Mouse (Mus musculus): ENCODE results near the gene Rps13. TPM values are rescaled to one million over a fixed set of nuclear protein-coding genes. Genes with fewer than 3 reads are reported as not detected.
A peak's percentile ranks its signal among the peaks of the same experiment; 100 is the strongest.
"Not testable (repeated sequence)": the region's sequence is repeated elsewhere in the genome, so short reads cannot be mapped to it uniquely, and the experiment has no call there.

Rps13 gene
- total RNA-seq (2021): 100 to 1,000 TPM; 486 to 492 TPM
- long read RNA-seq, experiment 1, transcript Rps13-201 (6 exons, 589 nt): major isoform, 88 of 91 reads
- long read RNA-seq, experiment 1, partial matches to known transcripts: 1 of 91 reads
- long read RNA-seq, experiment 1, other reads (novel, unspliced or antisense): 1 of 91 reads
- long read RNA-seq, experiment 2, transcript Rps13-201 (6 exons, 589 nt): major isoform, 101 of 107 reads
- long read RNA-seq, experiment 2, partial matches to known transcripts: 1 of 107 reads
- long read RNA-seq, experiment 2, other reads (novel, unspliced or antisense): 2 of 107 reads

GRCm38 (mm10) chr7:116333713-116334668 lies at the start of gene Rps13:
Gene Rps13, minus strand, starts transcription at chr7:116334195.
- DNase-seq (ENCODE audit: low spot score in 2 of 2): peak; percentile 94 to 98

GRCm38 (mm10) chr7:116379181-116379580 lies 45.2 kb upstream of the Rps13 start:
- not testable (repeated sequence) for DNase-seq (ENCODE audit: low spot score in 2 of 2)

GRCm38 (mm10) chr7:116374284-116374683 lies 40.3 kb upstream of the Rps13 start:
- DNase-seq (ENCODE audit: low spot score in 2 of 2): no peak

- DNase-seq (ENCODE audit: low spot score in 2 of 2): peak; percentile 38 to 60
Measured at GRCm38 (mm10) chr7:116336226-116336625, 2.2 kb upstream of the Rps13 start.

DNA sequence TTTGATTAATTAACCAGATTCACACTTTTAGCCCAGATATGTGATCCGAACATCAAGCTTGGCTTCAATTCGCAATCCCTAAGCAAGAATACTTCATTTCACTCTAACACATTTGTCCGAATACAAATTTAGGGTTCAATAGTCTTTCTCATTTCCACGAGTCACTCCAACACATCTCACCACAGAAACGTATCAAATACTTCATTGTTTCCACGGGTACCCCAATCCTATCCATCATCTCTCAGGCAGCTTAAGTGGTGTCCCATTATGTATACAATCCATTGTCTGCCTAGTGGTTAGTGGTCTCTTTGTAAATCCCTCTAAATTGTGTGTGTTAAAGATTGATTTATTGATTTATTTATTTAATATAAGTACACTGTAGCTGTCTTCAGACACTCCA lies 1.1 kb upstream of the Rps13 start:
- DNase-seq (ENCODE audit: low spot score in 2 of 2): no peak

DNA sequence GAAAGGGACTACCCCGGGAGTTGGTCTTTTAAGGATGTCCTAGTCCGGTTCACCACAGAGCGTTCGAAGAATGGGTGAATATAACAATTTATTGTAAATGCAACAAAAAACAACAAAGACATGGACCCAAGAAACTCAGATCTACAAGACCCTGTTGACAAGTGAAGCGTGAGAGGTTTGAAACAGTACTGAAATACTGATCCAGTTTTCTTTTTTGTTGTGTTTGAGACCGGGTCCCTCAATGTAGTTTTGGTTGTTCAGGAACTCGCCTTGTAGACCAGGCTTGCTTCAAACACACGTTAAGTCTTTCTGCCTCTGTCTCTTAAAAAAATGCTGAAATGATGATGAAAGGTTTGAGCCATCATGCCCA lies 659 bp upstream of the Rps13 start:
- no peak for DNase-seq (ENCODE audit: low spot score in 2 of 2)

DNA sequence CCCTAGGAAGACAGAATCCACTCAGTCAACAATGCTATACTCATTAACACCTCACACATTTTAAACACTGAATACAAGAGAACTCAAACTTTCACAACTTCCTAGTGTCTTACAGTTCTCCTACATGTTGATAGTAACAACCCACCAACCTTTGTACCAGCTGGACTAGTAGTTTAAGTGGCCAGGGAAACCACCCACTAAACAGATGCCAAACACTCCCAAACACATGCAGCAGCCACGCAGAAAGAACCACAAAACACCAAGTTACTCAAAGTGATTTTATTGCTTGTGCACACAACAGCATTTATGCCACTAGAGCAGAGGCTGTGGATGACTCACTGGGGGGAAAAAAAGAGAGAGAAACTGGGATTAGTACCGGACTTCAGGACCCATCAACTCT lies 2.7 kb downstream of the Rps13 start:
- DNase-seq (ENCODE audit: low spot score in 2 of 2): no peak

DNA sequence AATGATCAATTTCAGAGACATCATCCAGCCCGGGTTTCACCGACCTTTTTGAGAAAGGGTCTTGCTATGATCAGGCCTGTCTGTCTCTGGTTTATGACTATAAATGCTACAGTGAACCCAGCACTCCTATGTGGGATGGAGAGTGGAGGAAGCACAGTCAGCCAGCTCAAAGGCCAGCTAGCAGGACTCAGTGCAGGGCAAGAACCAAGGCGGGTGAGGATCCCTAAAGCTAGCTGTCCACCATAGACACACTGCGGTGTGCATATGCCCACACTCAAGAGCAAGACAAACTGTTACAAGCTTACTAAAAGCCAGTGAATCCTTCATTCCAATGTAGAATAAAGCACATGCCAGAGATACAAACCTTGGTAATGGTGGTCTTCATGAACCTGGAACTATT lies 4.1 kb downstream of the Rps13 start:
- DNase-seq (ENCODE audit: low spot score in 2 of 2): no peak

GRCm38 (mm10) chr7:116328777-116329176 lies 5.2 kb downstream of the Rps13 start:
- DNase-seq (ENCODE audit: low spot score in 2 of 2): no peak

DNA sequence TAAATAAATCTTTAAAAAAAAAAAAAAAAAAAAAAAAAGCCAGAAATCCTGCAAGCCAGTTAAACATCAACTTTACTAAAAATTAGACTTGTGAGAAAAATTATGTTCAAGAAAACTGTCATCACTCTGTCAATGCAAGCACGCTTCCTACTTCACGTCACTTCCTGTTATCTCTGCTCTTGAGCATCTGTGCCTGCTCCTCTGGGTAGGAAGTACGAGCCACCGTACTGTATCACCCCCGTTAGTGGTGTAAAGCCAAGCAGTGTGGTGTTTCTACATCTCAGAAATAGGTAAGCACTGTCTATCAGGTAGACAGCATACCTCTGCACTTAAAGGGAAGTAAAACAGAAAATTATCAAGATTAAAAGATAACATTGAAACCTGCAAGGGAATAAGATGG lies 6.1 kb downstream of the Rps13 start:
- DNase-seq (ENCODE audit: low spot score in 2 of 2): no peak

GRCm38 (mm10) chr7:116323331-116323964 lies 10.5 kb downstream of the Rps13 start:
- DNase-seq (ENCODE audit: low spot score in 2 of 2): peak; percentile 36 to 64

GRCm38 (mm10) chr7:116309456-116309855 lies 24.5 kb downstream of the Rps13 start:
- DNase-seq (ENCODE audit: low spot score in 2 of 2): no peak

DNA sequence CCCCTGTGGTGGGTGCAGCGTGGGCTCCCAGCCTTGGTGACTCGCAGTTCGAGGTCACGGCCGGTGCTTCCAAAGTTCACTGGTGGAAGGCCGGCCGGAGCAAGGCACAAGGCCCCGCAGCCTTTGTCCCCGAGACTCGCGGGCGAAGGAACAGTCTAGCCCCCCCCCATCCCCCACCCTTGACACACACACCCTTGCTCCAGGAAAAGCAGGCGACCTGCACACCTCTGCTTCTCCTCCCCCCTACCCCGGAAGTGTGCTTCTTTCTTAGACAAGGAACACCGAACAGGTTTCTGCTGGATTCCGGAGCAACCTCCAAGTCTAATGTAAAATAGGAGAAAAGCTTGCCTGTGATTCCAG lies 25.4 kb downstream of the Rps13 start:
- DNase-seq (ENCODE audit: low spot score in 2 of 2): no peak

DNA sequence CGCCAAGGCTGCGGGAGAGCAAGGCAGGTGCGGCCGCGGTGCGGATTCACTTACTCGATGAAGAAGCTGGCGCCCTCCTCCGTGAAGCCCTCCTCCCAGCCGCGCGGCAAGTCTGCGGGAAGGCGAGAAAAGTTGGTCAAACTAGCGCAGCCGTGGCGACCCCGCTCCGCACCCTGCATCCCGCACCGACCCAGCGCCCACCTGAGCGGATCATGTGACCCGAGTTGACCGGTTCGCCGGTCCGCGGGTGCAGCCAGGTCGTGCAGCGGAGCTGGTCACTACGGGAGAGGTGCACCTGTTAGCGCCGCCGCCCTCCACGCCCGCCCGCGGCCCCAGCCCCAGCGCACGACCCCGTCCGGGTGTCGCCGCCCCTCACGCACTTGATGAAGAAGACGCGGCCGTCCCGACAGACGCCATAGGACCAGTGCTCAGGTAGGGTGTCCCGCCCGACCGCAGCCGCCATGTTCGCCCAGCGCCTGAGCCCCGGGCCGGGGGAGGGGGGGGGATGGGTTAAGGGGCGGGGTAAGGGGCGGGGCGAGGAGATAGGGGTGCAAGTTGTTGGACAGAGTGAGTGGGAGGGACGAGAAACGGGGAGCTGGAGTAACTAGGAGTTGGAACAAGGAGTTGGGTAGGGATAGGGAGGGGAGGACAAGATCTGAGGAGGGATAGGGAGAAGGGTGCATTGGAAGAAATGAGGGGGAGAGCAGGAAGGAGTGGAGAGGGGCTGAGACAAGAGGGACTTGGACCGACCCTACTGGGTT lies 25.9 kb downstream of the Rps13 start, which contains the start of gene Plekha7:
TSS of gene Plekha7 (minus strand) at position 506 of the 761 bp plus-strand sequence.
- DNase-seq (ENCODE audit: low spot score in 2 of 2): peak in 1 of 2 experiments; percentile 22

GRCm38 (mm10) chr7:116307099-116307870 lies 26.7 kb downstream of the Rps13 start:
- peak; percentile 50 to 66 for DNase-seq (ENCODE audit: low spot score in 2 of 2)

GRCm38 (mm10) chr7:116306601-116307000 lies 27.4 kb downstream of the Rps13 start:
- no peak for DNase-seq (ENCODE audit: low spot score in 2 of 2)

- DNase-seq (ENCODE audit: low spot score in 2 of 2): no peak
Measured at GRCm38 (mm10) chr7:116301661-116302311, 32.2 kb downstream of the Rps13 start.

DNA sequence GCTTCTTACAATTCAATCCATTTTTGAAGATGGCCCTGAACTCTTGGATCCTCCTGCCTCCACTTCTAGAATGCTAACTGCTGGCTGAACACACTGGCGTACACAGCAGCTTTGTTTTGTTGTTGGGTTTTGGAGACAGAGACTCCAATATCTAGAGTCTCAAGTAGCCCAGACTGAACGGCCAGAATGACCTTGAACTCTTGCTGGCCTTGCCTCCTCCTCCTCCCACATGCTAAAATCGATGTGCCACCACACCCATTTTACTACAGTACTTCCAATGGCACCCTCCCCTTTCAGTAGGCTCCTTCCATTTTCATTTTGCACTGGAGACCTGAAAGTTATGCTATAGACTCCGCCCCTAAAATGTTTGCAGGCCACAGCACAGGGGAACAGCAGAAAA lies 32.9 kb downstream of the Rps13 start:
- no peak for DNase-seq (ENCODE audit: low spot score in 2 of 2)

- no peak for DNase-seq (ENCODE audit: low spot score in 2 of 2)
Measured at GRCm38 (mm10) chr7:116298851-116299250, 35.1 kb downstream of the Rps13 start.

DNA sequence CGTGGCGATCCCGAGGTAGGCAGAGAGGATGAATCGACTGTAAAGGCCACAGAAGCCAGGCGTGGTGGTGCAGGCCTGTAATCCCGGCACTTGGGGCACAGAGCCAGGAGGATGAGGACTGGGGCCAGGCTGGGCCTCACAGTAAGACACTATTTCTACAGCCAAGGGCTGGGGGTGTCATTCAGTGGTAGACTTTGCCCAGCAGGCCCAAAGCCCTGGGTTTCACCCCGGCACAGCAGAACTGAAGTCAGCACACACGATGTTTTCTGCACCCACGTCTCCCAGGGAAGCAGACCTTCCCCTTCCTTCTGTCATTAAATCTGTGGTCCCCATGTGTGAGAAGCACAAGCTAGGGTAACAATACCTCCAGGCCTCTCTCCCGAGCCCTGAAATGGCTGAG lies 35.6 kb downstream of the Rps13 start:
- DNase-seq (ENCODE audit: low spot score in 2 of 2): no peak
